Mouse (Mus musculus): Measurements from ENCODE around the gene Brox. TPM values are rescaled to one million over a fixed set of nuclear protein-coding genes. Genes with fewer than 3 reads are reported as not detected.

The Brox gene
- polyA plus RNA-seq, 1 experiment from 2014 or later, result 42.6 TPM

- no peak for ATAC-seq (ENCODE audit: insufficient number of reproducible peaks, low FRiP score, low TSS enrichment, low read depth)
- Histone ChIP-seq H3K4me1 (no peaks in the 10 kb centered on the region), H3K4me2 (replicated peaks) (no peak overlapping the region), H3K27ac (replicated peaks) (no peak overlapping the region), H3K36me3 (0 out of 2 replicates have a peak, but pooled peaks cover 5% of the 10 kb centered on the region), H3K9me3 (replicated peaks) (no peaks in the 10 kb centered on the region), H3K27me3 (no peaks in the 10 kb centered on the region), H3K4me3 (replicated peaks) (no peak overlapping the region), H3K9ac (no peak overlapping the region)
- WGBS, result 54% methylated on average over 10 of the region's 10 CpGs
Observed at GRCm38 (mm10) chr1:183272867-183273818, 23.9 kb downstream of the Brox start.

DNA sequence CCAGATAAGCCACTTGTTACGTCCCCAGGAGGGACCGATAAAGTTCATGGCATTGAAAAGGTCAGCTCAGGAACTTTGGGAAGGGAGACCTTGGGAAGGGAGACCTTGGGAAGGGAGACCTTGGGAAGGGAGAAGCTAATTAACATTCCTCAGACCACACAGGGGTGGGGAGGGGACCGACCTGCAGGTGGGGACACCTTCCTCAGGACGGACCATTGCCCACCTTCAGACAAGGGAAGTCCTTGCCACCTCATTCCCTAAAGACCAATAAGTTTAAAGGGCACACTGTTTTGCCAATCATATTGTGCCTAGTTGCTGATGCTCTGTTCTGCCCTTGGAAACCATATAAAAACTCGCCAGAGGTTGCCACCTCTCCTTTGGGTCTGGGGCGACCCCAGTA is 29.4 kb downstream of the Brox start:
- WGBS, result 73% methylated on average over 6 of the region's 6 CpGs
- no peak for ATAC-seq (ENCODE audit: insufficient number of reproducible peaks, low FRiP score, low TSS enrichment, low read depth)
- Histone ChIP-seq H3K9me3 (replicated peaks) (no peaks in the 10 kb centered on the region), H3K27me3 (no peaks in the 10 kb centered on the region), H3K4me2 (replicated peaks) (no peak overlapping the region), H3K4me3 (replicated peaks) (no peak overlapping the region), H3K4me1 (no peaks in the 10 kb centered on the region), H3K27ac (replicated peaks) (no peak overlapping the region), H3K9ac (no peak overlapping the region), H3K36me3 (no peaks in the 10 kb centered on the region)

GRCm38 (mm10) chr1:183265921-183266467 is 31.1 kb downstream of the Brox start:
- Histone ChIP-seq H3K27ac (replicated peaks) (no peak overlapping the region), H3K9me3 (replicated peaks) (no peaks in the 10 kb centered on the region), H3K9ac (no peak overlapping the region), H3K4me2 (replicated peaks) (no peak overlapping the region), H3K4me1 (no peaks in the 10 kb centered on the region), H3K27me3 (no peaks in the 10 kb centered on the region), H3K4me3 (replicated peaks) (no peak overlapping the region), H3K36me3 (no peaks in the 10 kb centered on the region)
- ATAC-seq (ENCODE audit: insufficient number of reproducible peaks, low FRiP score, low TSS enrichment, low read depth), result no peak
- 61% methylated on average over 14 of the region's 14 CpGs for WGBS

- no peaks in the 10 kb centered on the region for H3K36me3 ChIP-seq
- no peak overlapping the region for H3K4me3 ChIP-seq (replicated peaks)
- no peak overlapping the region for H3K27ac ChIP-seq (replicated peaks)
- no peak overlapping the region for H3K9ac ChIP-seq
- H3K4me2 ChIP-seq (replicated peaks), result no peak overlapping the region
- H3K4me1 ChIP-seq, result no peaks in the 10 kb centered on the region
- H3K27me3 ChIP-seq, result no peaks in the 10 kb centered on the region
- ATAC-seq (ENCODE audit: insufficient number of reproducible peaks, low FRiP score, low TSS enrichment, low read depth), result no peak
- no peaks in the 10 kb centered on the region for H3K9me3 ChIP-seq (replicated peaks)
- 76% methylated on average over 13 of the region's 13 CpGs for WGBS
Observed at GRCm38 (mm10) chr1:183264145-183265008, 32.7 kb downstream of the Brox start.

DNA sequence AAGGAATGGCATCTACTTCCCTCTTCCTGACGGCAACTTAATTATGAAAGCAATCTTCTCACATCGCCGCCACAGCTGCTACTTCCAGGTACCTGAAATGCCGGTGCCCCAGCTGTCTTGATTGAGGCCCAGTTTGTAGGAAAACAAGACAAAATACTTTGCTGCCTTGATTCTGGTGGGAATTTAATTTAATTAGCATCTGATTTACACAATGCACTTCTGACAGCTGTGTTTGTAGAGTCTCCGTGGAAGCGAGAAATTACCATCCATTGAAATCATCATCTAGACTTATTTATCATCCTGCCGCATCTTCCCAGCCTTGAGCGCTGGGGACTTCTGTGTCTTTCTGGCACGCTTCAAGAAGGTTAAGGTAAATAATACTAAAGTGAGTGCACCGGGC is 44.5 kb downstream of the Brox start:
- Histone ChIP-seq H3K4me3 (replicated peaks) (no peak overlapping the region), H3K36me3 (no peaks in the 10 kb centered on the region), H3K4me2 (replicated peaks) (no peak overlapping the region), H3K27ac (replicated peaks) (no peak overlapping the region), H3K9me3 (replicated peaks) (no peaks in the 10 kb centered on the region), H3K27me3 (no peaks in the 10 kb centered on the region), H3K9ac (no peak overlapping the region), H3K4me1 (peaks cover 7% of the 10 kb centered on the region)
- ATAC-seq (ENCODE audit: insufficient number of reproducible peaks, low FRiP score, low TSS enrichment, low read depth), result no peak
- 43% methylated on average over 10 of the region's 10 CpGs for WGBS

DNA sequence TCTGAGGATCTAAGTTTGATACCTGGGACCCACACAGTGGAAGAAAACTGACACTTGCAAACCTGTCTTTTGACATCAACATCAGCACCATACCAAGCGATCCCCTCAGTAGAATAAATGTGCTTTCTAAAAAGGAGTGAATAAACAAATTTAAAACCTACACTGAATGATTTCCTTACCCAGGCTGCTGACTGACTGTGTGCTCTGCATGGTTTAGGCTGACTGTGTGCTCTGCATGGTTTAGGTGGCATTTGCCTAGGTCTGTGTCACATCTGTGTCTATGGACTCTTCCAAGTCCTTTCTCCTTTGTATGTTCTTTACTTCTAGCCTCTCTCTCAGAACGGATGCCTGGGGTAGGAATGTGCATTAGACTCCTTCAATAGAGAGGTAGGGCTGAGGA is 45.3 kb downstream of the Brox start:
- H3K4me2 ChIP-seq (replicated peaks), result no peak overlapping the region
- H3K36me3 ChIP-seq, result no peaks in the 10 kb centered on the region
- no peak for ATAC-seq (ENCODE audit: insufficient number of reproducible peaks, low FRiP score, low TSS enrichment, low read depth)
- 76% methylated on average over 2 of the region's 2 CpGs for WGBS
- H3K9me3 ChIP-seq (replicated peaks), result no peaks in the 10 kb centered on the region
- H3K4me3 ChIP-seq (replicated peaks), result no peak overlapping the region
- H3K4me1 ChIP-seq, result peaks cover 7% of the 10 kb centered on the region
- H3K27me3 ChIP-seq, result no peaks in the 10 kb centered on the region
- H3K27ac ChIP-seq (replicated peaks), result no peak overlapping the region
- no peak overlapping the region for H3K9ac ChIP-seq

DNA sequence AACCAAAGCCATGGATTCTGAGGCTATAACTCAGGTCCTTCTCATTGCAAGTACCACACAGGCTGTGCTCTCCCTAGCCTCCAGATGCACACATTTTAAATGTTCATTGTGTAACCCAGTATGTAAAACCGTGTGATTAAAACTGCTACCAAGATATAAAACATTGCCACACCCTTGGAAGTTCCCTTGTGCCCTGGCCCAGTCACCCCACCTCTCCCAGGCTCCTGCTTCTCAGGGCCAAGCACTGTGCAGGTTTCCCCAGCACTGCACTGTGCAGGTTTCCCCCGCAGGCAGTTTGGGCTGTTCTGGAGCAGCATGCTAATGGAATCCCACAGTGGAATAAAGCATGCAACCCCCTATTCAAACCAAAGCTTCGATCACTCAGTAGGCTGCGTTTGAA is 46.5 kb downstream of the Brox start:
- ATAC-seq (ENCODE audit: insufficient number of reproducible peaks, low FRiP score, low TSS enrichment, low read depth), result no peak
- H3K4me3 ChIP-seq (replicated peaks), result no peak overlapping the region
- no peak overlapping the region for H3K27ac ChIP-seq (replicated peaks)
- 43% methylated on average over 4 of the region's 4 CpGs for WGBS
- no peaks in the 10 kb centered on the region for H3K9me3 ChIP-seq (replicated peaks)
- H3K4me1 ChIP-seq, result peaks cover 7% of the 10 kb centered on the region
- H3K27me3 ChIP-seq, result no peaks in the 10 kb centered on the region
- no peak overlapping the region for H3K4me2 ChIP-seq (replicated peaks)
- H3K36me3 ChIP-seq, result no peaks in the 10 kb centered on the region
- no peak overlapping the region for H3K9ac ChIP-seq

GRCm38 (mm10) chr1:183248144-183248543 is 48.9 kb downstream of the Brox start:
- 17% methylated on average over 1 of the region's 1 CpGs for WGBS
- H3K27me3 ChIP-seq, result no peaks in the 10 kb centered on the region
- no peaks in the 10 kb centered on the region for H3K9me3 ChIP-seq (replicated peaks)
- no peak overlapping the region for H3K27ac ChIP-seq (replicated peaks)
- no peaks in the 10 kb centered on the region for H3K36me3 ChIP-seq
- H3K9ac ChIP-seq, result no peak overlapping the region
- no peak for ATAC-seq (ENCODE audit: insufficient number of reproducible peaks, low FRiP score, low TSS enrichment, low read depth)
- no peak overlapping the region for H3K4me3 ChIP-seq (replicated peaks)
- H3K4me1 ChIP-seq, result peaks cover 7% of the 10 kb centered on the region
- no peak overlapping the region for H3K4me2 ChIP-seq (replicated peaks)

GRCm38 (mm10) chr1:183243293-183243692 is 53.8 kb downstream of the Brox start:
- 77% methylated on average over 7 of the region's 7 CpGs for whole genome bisulfite sequencing
- H3K4me1 ChIP-seq, result no peaks in the 10 kb centered on the region
- H3K27ac ChIP-seq (replicated peaks), result no peak overlapping the region
- H3K4me2 ChIP-seq (replicated peaks), result no peak overlapping the region
- no peak overlapping the region for H3K9ac ChIP-seq
- no peaks in the 10 kb centered on the region for H3K27me3 ChIP-seq
- no peaks in the 10 kb centered on the region for H3K9me3 ChIP-seq (replicated peaks)
- no peak overlapping the region for H3K4me3 ChIP-seq (replicated peaks)
- no peak for ATAC-seq (ENCODE audit: insufficient number of reproducible peaks, low FRiP score, low TSS enrichment, low read depth)
- H3K36me3 ChIP-seq, result no peaks in the 10 kb centered on the region

GRCm38 (mm10) chr1:183237901-183238300 is 59.2 kb downstream of the Brox start:
- no peak for ATAC-seq (ENCODE audit: insufficient number of reproducible peaks, low FRiP score, low TSS enrichment, low read depth)
- H3K27ac ChIP-seq (replicated peaks), result no peak overlapping the region
- H3K36me3 ChIP-seq, result no peaks in the 10 kb centered on the region
- no peak overlapping the region for H3K4me3 ChIP-seq (replicated peaks)
- no peaks in the 10 kb centered on the region for H3K9me3 ChIP-seq (replicated peaks)
- H3K27me3 ChIP-seq, result no peaks in the 10 kb centered on the region
- H3K4me2 ChIP-seq (replicated peaks), result no peak overlapping the region
- no peaks in the 10 kb centered on the region for H3K4me1 ChIP-seq
- 14% methylated on average over 2 of the region's 2 CpGs for WGBS
- H3K9ac ChIP-seq, result no peak overlapping the region

- H3K9me3 ChIP-seq (replicated peaks), result no peaks in the 10 kb centered on the region
- H3K4me3 ChIP-seq (replicated peaks), result no peak overlapping the region
- H3K9ac ChIP-seq, result no peak overlapping the region
- WGBS, result 83% methylated on average over 5 of the region's 5 CpGs
- H3K4me2 ChIP-seq (replicated peaks), result no peak overlapping the region
- no peaks in the 10 kb centered on the region for H3K36me3 ChIP-seq
- H3K27ac ChIP-seq (replicated peaks), result no peak overlapping the region
- no peak for ATAC-seq (ENCODE audit: insufficient number of reproducible peaks, low FRiP score, low TSS enrichment, low read depth)
- H3K27me3 ChIP-seq, result no peaks in the 10 kb centered on the region
- H3K4me1 ChIP-seq, result no peaks in the 10 kb centered on the region
Observed at GRCm38 (mm10) chr1:183236460-183236859, 60.6 kb downstream of the Brox start.
